Mouse (Mus musculus): ENCODE measurements at regions not wholly inside any gene's neighbourhood (a gene's known extent, or its start where the extent isn't known, plus 50 kb on each side); places are given as distances from the start of the nearest gene placed in this dataset.

DNA sequence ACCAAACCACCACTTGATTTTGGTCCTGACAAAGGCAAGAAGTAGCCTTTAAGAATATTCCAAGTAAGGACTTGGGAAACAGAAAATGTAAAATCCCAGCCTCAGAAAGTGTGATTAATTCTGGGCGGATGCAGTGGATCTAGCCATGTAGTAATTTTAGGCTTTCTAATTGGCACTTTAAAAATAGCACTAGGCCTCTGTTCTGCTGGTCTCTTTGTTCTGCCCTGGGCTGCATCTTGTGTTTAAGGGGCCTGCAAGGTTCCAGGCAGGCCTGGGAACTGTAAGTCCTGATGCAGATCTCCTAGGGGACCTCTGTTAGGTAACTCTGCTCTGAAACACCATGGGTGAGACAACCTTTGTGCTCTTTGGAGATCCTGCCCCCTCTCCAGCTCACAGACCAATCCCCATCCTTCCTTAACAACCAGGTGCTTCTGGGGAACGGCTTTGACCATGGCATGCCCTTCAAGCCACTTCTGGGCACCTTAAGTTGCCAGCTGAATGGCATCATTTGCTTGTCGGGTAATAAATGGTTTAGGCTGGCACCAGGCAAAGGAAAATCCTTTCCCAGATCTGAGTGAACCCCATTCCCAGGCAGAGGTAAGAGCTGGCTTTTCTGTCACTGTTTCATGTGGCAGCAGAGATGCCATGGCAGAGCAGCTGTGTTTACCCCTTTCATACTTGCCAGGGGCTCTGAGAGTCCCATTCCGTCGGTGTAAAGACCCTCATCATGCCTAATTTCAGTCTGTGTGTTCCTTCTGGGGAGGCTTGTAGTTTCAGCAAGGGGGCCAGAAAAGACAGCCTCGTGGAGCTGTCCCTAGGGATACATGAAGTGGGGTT, 115.3 kb upstream of the Peli2 start:
- no peaks in the 10 kb centered on the region for H3K4me1 ChIP-seq (ENCODE audit: control insufficient read depth, insufficient read depth, low read length)
- H3K27ac ChIP-seq (ENCODE audit: control insufficient read depth, insufficient read depth, low read depth, low read length, poor library complexity), result no peak overlapping the region
- TF ChIP-seq POLR2A (IDR thresholded peaks at IDR 0.05; ENCODE audit: borderline replicate concordance, control insufficient read depth, low read depth, low read length) (no peak), CTCF (IDR thresholded peaks at IDR 0.05; ENCODE audit: control insufficient read depth, insufficient read depth, low read length) (no peak)
- H3K4me3 ChIP-seq (replicated peaks; ENCODE audit: control insufficient read depth, low read depth, low read length), result no peak overlapping the region
- WGBS, result 73% methylated on average over 6 of the region's 6 CpGs

DNA sequence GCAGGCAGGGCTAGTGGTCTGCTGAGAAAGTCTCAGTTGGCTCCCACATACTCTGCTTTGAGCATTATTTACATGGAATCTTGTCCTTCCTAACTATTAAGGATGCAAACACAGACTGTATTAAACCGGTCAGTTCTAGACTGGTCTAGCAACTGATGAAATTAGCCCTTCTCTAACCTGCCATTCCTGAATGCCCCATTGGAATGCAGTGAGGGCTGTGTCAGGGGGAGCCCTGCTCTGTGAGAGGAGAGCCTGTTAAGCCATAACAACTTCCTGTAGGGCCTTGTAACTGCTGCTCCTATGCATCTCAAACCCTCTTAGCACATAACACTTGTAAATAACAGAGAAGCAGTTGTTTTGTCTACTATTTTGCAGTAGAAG, 114.7 kb upstream of the Peli2 start:
- 82% methylated on average over 1 of the region's 1 CpGs for WGBS
- TF ChIP-seq POLR2A (IDR thresholded peaks at IDR 0.05; ENCODE audit: borderline replicate concordance, control insufficient read depth, low read depth, low read length) (no peak), CTCF (IDR thresholded peaks at IDR 0.05; ENCODE audit: control insufficient read depth, insufficient read depth, low read length) (no peak)
- H3K4me1 ChIP-seq (ENCODE audit: control insufficient read depth, insufficient read depth, low read length), result no peaks in the 10 kb centered on the region

DNA sequence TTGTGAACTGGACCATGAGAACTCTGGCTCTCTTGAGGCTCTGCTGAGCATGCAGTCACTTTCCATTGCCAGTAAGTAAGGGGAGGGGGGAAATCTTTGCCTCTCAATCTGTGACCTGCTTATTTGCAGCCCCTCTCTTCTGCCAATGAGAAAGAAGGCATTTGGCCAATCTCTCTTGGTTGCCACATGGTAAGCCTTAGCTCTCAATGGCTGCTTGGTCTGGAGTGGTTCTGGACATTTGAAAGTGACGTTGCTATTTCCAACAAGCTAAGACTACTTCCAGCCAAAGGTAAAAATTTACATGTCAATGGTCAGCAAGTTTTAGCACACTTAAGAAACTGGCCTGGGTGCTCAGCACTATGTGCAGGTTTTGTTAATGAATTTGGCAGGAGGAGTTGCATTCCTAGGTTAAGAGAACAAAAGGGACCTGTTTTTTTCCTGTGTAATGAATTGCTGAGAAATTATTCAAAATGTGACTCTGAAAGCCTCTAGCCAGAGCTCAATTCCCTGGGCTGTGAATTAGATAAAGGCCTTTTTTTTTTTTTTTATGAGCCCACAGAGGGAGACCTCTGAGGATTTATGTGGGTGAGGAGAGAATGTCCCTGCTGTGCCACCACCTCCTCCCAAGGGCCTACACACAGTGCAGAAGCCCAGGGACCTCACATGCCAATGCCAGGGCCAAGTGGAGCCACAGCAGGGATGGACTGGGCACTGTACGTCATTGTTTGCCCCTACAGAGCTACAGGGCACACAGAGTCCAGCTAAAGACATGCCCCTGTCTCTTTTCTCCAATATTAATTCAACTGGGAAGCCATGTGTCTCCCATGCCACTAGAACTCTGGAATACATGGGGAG, 108.0 kb upstream of the Peli2 start:
- no peak for TF ChIP-seq CTCF (IDR thresholded peaks at IDR 0.05; ENCODE audit: control insufficient read depth, insufficient read depth, low read length)
- no peaks in the 10 kb centered on the region for H3K4me1 ChIP-seq (ENCODE audit: control insufficient read depth, insufficient read depth, low read length)
- no peak overlapping the region for H3K27ac ChIP-seq (ENCODE audit: control insufficient read depth, insufficient read depth, low read depth, low read length, poor library complexity)
- no peak overlapping the region for H3K4me3 ChIP-seq (replicated peaks; ENCODE audit: control insufficient read depth, low read depth, low read length)
- 71% methylated on average over 2 of the region's 2 CpGs for WGBS

More for the DNA sequence above, 114.7 kb upstream of the Peli2 start:
- no peak overlapping the region for H3K27ac ChIP-seq (ENCODE audit: control insufficient read depth, insufficient read depth, low read depth, low read length, poor library complexity)
- H3K4me3 ChIP-seq (replicated peaks; ENCODE audit: control insufficient read depth, low read depth, low read length), result no peak overlapping the region

DNA sequence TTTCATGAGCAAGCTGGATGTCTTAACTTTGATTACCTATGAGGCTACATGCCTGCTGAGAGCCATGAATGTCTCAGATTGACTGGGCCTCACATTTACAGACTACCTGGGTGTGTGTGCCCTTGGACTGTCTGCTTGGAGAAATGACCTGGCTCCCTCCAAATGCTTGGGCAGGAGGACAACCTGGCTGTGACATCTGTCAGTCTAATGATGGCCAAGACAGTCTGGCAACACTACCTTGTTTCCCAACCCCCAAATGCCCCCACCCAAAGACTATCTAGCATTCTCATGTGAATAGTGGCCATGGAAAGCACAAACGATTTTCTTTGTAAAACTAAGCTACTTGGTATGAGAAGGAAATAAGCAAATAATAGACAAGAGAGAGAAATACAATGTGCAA, 107.2 kb upstream of the Peli2 start:
- no peak overlapping the region for H3K4me3 ChIP-seq (replicated peaks; ENCODE audit: control insufficient read depth, low read depth, low read length)
- WGBS, result 64% methylated on average over 1 of the region's 1 CpGs
- no peak overlapping the region for H3K27ac ChIP-seq (ENCODE audit: control insufficient read depth, insufficient read depth, low read depth, low read length, poor library complexity)
- no peaks in the 10 kb centered on the region for H3K4me1 ChIP-seq (ENCODE audit: control insufficient read depth, insufficient read depth, low read length)
- no peak for TF ChIP-seq CTCF (IDR thresholded peaks at IDR 0.05; ENCODE audit: control insufficient read depth, insufficient read depth, low read length)

DNA sequence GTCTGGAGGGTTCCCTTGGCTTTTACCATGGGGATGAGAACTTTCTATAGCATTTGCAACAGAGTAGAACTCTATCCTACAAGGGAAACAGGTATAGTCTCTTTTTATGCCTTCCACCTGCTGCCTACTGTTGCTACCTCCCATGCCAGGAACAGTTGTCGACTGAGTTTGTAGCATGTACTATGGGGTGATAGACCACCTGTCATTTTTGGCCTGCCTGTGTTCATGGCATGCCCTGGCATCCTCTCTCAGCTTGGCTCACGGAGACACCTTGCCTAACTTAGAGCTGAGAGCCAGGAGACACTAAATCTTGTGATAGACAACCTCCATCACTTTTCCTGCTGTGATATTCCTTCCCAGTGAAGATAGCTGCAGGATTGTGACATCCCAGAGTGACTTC, 105.8 kb upstream of the Peli2 start:
- Histone ChIP-seq H3K4me1 (ENCODE audit: control insufficient read depth, insufficient read depth, low read length) (no peaks in the 10 kb centered on the region), H3K27ac (ENCODE audit: control insufficient read depth, insufficient read depth, low read depth, low read length, poor library complexity) (no peak overlapping the region), H3K4me3 (replicated peaks; ENCODE audit: control insufficient read depth, low read depth, low read length) (no peak overlapping the region)
- WGBS, result 82% methylated on average over 2 of the region's 2 CpGs
- TF ChIP-seq CTCF (IDR thresholded peaks at IDR 0.05; ENCODE audit: control insufficient read depth, insufficient read depth, low read length) (no peak), POLR2A (IDR thresholded peaks at IDR 0.05; ENCODE audit: borderline replicate concordance, control insufficient read depth, low read depth, low read length) (no peak)

DNA sequence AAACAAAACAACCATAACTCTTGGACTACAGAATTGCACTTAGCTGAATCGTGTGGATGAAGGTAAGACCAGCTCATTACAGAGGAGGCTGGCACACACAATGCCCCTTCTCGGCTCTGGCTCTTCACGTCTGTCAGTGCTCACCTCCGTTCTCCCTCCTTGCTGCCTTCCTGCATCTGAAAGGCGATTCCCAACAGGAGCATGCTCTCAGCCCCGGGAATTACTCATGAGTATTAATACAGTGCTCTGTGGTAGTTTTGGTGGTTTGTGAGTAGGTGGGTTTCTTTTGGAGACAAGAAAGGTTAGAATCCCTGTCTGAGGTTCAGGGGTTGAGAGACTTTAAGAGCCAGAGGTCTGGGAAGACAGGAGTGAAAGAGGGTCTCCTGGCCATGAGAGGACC, 102.7 kb upstream of the Peli2 start:
- Histone ChIP-seq H3K4me1 (ENCODE audit: control insufficient read depth, insufficient read depth, low read length) (no peaks in the 10 kb centered on the region), H3K27ac (ENCODE audit: control insufficient read depth, insufficient read depth, low read depth, low read length, poor library complexity) (no peak overlapping the region), H3K4me3 (replicated peaks; ENCODE audit: control insufficient read depth, low read depth, low read length) (no peak overlapping the region)
- 82% methylated on average over 6 of the region's 6 CpGs for WGBS
- no peak for TF ChIP-seq POLR2A (IDR thresholded peaks at IDR 0.05; ENCODE audit: borderline replicate concordance, control insufficient read depth, low read depth, low read length)
- no peak for TF ChIP-seq CTCF (IDR thresholded peaks at IDR 0.05; ENCODE audit: control insufficient read depth, insufficient read depth, low read length)

DNA sequence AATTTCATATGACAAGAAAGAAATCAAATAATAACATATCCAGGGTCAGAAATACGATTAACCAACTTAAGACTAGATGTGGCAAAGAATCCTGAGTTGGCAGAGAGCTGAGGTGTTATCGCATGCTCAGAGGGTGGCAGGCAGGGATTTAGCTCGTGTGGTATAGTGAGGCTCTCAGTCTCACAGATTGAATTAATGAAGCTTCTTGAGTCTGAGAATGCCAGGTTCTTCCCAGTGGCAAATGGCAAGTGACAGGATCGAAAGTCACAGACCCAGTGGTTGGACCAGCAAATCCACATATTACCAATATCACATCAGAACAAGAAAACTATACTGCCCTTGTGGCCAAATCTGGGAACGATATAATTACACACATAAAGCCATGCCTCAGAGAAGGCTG, 101.3 kb upstream of the Peli2 start:
- WGBS, result 72% methylated on average over 5 of the region's 5 CpGs
- TF ChIP-seq POLR2A (IDR thresholded peaks at IDR 0.05; ENCODE audit: borderline replicate concordance, control insufficient read depth, low read depth, low read length) (no peak), CTCF (IDR thresholded peaks at IDR 0.05; ENCODE audit: control insufficient read depth, insufficient read depth, low read length) (no peak)
- H3K4me3 ChIP-seq (replicated peaks; ENCODE audit: control insufficient read depth, low read depth, low read length), result no peak overlapping the region

DNA sequence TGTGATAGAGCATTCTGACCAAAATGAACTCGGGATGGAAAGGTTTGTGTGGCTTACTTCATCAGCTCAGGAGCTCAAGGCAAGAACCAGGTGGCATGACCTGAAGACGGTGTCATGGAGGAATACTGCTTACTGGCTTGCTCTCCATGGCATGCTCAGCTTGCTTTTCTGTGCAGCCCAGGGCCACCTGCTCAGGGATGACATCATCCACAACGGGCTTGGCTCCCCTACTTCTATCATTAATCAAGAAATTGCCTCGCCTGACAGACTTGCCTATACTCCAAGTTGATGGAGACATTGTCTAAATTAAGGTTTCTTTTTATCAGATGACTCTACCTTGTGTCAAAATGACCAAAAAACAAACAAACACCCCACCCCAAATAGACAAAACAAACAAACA, 98.4 kb upstream of the Peli2 start:
- no peak overlapping the region for H3K4me3 ChIP-seq (replicated peaks; ENCODE audit: control insufficient read depth, low read depth, low read length)
- TF ChIP-seq CTCF (IDR thresholded peaks at IDR 0.05; ENCODE audit: control insufficient read depth, insufficient read depth, low read length), result no peak
- TF ChIP-seq POLR2A (IDR thresholded peaks at IDR 0.05; ENCODE audit: borderline replicate concordance, control insufficient read depth, low read depth, low read length), result no peak
- WGBS, result 68% methylated on average over 4 of the region's 4 CpGs
- H3K27ac ChIP-seq (ENCODE audit: control insufficient read depth, insufficient read depth, low read depth, low read length, poor library complexity), result no peak overlapping the region
- no peaks in the 10 kb centered on the region for H3K4me1 ChIP-seq (ENCODE audit: control insufficient read depth, insufficient read depth, low read length)

More for the DNA sequence above, 101.3 kb upstream of the Peli2 start:
- no peak overlapping the region for H3K27ac ChIP-seq (ENCODE audit: control insufficient read depth, insufficient read depth, low read depth, low read length, poor library complexity)
- no peaks in the 10 kb centered on the region for H3K4me1 ChIP-seq (ENCODE audit: control insufficient read depth, insufficient read depth, low read length)

Data from bone marrow, adult 2 months (tissue).